Mouse (Mus musculus) heart, embryonic 13.5 days (tissue): ENCODE measurements at regions not wholly inside any gene's neighbourhood (a gene's known extent, or its start where the extent isn't known, plus 50 kb on each side); places are given as distances from the start of the nearest gene placed in this dataset.
"Not testable (repeated sequence)": the region's sequence is repeated elsewhere in the genome, so short reads cannot be mapped to it uniquely, and the experiment has no call there.

ENCODE experiments used
- ATAC-seq: fragments of 200-750 bp; cut with Nextera tagmentation; 2 replicates; pipeline ENCODE4 v1.8.0; 2017; ENCODE audit warnings: moderate TSS enrichment; ENCODE audit not compliant: insufficient number of reproducible peaks, low FRiP score, low TSS enrichment; ENCODE audit errors: extremely low read depth
- H3K27ac ChIP-seq: fragments of 300-500 bp; sonication (generic); replicated peaks from 2 replicates; pipeline ENCODE4 v1.5.1; 2015; ENCODE audit warnings: moderate library complexity, mild to moderate bottlenecking, inconsistent platforms
- H3K27me3 ChIP-seq: fragments of 300-500 bp; sonication (generic); replicated peaks from 2 replicates; pipeline ENCODE4 v1.6.1; 2015; ENCODE audit warnings: mild to moderate bottlenecking, inconsistent platforms
- H3K36me3 ChIP-seq: fragments of 300-500 bp; sonication (generic); 2 replicates; pipeline ENCODE4 v1.6.1; 2015; ENCODE audit warnings: mild to moderate bottlenecking, inconsistent platforms
- H3K4me1 ChIP-seq: fragments of 300-500 bp; sonication (generic); 2 replicates; pipeline ENCODE4 v1.6.1; 2015; ENCODE audit warnings: inconsistent platforms
- H3K4me2 ChIP-seq: fragments of 300-500 bp; sonication (generic); 2 replicates; pipeline ENCODE4 v1.6.1; 2015; ENCODE audit warnings: inconsistent platforms, mild to moderate bottlenecking, moderate library complexity
- H3K4me3 ChIP-seq: fragments of 300-500 bp; sonication (generic); 2 replicates; pipeline ENCODE4 v1.5.1; 2015; ENCODE audit warnings: moderate library complexity, mild to moderate bottlenecking, inconsistent platforms
- H3K9ac ChIP-seq: fragments of 300-500 bp; sonication (generic); 2 replicates; pipeline ENCODE4 v1.6.1; 2015; ENCODE audit warnings: inconsistent platforms, mild to moderate bottlenecking, moderate library complexity
- H3K9me3 ChIP-seq: fragments of 300-500 bp; sonication (generic); 2 replicates; pipeline ENCODE4 v1.6.1; 2016; ENCODE audit warnings: inconsistent platforms
- WGBS: fragments of 180-500 bp; shearing (Covaris S2); methylation state at CpG from one replicate; pipeline ENCODE4 v1.1.7; 2015; ENCODE audit warnings: mixed read lengths; 5-methylcytosine and 5-hydroxymethylcytosine counted together

DNA sequence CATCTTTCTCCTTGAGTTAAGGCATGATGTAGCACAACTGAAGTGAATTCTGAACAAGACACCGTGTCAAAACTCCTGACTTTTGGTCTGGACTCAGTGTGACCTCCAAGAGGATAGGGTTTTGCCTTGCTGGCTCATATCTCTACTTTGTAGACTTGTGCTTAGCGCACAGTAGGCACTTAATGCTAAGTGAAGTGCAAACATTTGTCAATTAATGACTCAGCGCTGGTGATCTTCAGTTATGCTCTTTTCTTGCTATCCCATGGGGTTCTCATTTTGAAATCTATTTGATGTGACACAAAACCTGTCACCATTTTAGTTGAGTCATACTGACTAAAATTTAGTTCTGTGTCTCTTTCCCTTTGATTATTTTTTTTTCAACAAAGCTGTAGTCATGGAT, 244.3 kb downstream of the Dhx15 start:
- peaks cover 14% of the 10 kb centered on the region for H3K4me1 ChIP-seq
- no peaks in the 10 kb centered on the region for H3K36me3 ChIP-seq
- 82% methylated on average over 3 of the region's 3 CpGs for WGBS
- no peak for ATAC-seq
- H3K9ac ChIP-seq = no peak overlapping the region
- no peaks in the 10 kb centered on the region for H3K27me3 ChIP-seq
- no peak overlapping the region for H3K27ac ChIP-seq
- H3K4me2 ChIP-seq = no peak overlapping the region
- H3K4me3 ChIP-seq = no peak overlapping the region
- no peaks in the 10 kb centered on the region for H3K9me3 ChIP-seq

DNA sequence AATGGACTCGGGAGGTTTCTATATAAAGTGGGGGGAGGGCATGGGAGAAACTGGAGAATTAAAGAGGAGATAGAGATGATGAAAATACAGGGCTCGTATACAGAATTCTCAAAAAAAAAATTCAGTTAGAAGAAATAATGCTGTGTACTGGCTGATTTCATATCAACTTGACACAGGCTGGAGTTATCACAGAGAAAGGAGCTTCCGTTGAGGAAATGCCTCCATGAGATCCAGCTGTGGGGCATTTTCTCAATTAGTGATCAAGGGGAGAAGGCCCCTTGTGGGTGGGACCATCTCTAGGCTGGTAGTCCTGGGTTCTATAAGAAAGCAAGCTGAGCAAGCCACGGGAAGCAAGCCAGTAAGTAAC, 248.4 kb downstream of the Dhx15 start:
- 33% methylated on average over 4 of the region's 4 CpGs for WGBS
- H3K36me3 ChIP-seq, H3K9ac ChIP-seq, ATAC-seq, H3K4me3 ChIP-seq, H3K27ac ChIP-seq, H3K9me3 ChIP-seq, H3K27me3 ChIP-seq: not testable (repeated sequence)
- peaks cover 10% of the 10 kb centered on the region for H3K4me1 ChIP-seq
- peak overlapping the region; percentile 39 for H3K4me2 ChIP-seq

DNA sequence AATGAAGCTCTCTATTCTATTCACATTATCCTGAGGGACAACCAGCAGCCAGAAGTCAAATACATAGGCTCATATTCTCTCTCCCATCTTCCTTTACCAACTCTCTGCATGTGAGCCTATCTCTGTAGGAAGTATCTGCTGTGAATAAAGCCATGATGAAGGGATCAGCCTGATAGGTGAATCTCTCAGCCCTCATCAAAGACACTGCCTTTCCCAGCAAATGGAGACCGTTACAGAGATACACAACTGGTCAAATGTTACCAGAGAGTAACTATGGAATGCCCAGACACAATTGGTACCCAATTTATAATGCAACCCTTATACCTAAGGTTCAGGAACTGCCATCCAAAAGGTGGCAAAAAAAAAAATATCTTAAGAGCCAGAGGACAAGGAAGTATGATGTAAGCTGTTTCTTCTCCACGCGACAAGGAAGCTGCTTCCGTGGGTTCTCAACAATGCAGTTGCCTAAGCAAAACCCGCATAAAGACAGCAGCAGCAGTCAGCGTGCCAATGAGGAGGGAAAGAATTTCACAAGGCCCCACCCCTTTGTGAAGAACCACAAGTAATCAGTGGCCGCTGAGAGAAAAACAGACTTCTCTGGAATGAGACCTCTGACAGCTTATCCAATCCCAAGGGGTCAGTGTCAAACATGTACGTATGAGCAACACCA, 248.9 kb downstream of the Dhx15 start:
- no peaks in the 10 kb centered on the region for H3K9me3 ChIP-seq
- H3K4me2 ChIP-seq = peak overlapping the region; percentile 39
- no peak overlapping the region for H3K27ac ChIP-seq
- ATAC-seq = peak; percentile 51; the same call in 1 of the 2 replicates
- H3K9ac ChIP-seq = no peak overlapping the region
- H3K36me3 ChIP-seq = no peaks in the 10 kb centered on the region
- H3K27me3 ChIP-seq = no peaks in the 10 kb centered on the region
- H3K4me1 ChIP-seq = peaks cover 10% of the 10 kb centered on the region
- no peak overlapping the region for H3K4me3 ChIP-seq
- WGBS = 22% methylated on average over 8 of the region's 8 CpGs

DNA sequence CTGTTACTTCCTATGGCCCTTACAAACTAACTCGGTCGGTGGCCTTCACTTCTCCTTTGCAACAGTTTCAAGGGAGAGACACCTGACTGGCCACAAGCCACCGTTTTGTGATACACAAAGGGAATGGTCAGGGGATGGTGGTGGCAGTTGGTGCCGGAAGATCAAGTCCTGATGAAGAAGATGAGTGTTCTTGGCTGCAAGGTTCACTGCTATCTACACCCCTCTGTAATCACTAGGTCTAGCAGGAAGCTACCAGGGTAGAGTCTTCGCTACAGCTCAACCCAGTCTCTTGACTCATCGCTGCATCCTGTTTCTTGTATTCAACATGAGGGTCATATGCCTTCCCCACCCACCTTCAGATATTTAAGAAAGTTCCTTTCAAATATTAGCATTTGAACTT, 251.5 kb downstream of the Dhx15 start:
- no peaks in the 10 kb centered on the region for H3K27me3 ChIP-seq
- H3K36me3 ChIP-seq = no peaks in the 10 kb centered on the region
- H3K4me3 ChIP-seq = no peak overlapping the region
- H3K9me3 ChIP-seq = no peaks in the 10 kb centered on the region
- WGBS = 83% methylated on average over 6 of the region's 6 CpGs
- ATAC-seq = no peak
- peaks cover 10% of the 10 kb centered on the region for H3K4me1 ChIP-seq
- H3K9ac ChIP-seq = no peak overlapping the region
- H3K27ac ChIP-seq = no peak overlapping the region
- H3K4me2 ChIP-seq = no peak overlapping the region

DNA sequence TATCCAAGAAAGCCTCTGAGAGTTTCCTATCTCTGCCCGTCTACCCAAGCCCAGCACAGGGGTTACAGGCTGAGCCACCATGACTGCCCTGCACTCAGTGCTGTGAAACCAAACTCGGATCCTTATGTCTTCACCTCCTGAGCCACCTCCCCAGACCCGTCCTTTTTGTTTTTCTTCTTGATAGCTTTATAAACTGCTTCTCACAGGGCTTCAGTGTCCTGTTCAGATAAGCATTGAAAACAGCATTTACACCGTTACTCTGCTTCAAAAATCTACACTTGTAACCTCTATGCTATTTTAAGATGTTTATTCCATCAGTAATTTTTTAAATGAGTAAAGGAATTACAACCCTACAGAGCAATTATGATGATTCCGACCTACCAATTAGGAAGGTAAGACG, 253.0 kb downstream of the Dhx15 start:
- Histone ChIP-seq H3K27ac (no peak overlapping the region), H3K9ac (no peak overlapping the region)
- 59% methylated on average over 6 of the region's 6 CpGs for WGBS

DNA sequence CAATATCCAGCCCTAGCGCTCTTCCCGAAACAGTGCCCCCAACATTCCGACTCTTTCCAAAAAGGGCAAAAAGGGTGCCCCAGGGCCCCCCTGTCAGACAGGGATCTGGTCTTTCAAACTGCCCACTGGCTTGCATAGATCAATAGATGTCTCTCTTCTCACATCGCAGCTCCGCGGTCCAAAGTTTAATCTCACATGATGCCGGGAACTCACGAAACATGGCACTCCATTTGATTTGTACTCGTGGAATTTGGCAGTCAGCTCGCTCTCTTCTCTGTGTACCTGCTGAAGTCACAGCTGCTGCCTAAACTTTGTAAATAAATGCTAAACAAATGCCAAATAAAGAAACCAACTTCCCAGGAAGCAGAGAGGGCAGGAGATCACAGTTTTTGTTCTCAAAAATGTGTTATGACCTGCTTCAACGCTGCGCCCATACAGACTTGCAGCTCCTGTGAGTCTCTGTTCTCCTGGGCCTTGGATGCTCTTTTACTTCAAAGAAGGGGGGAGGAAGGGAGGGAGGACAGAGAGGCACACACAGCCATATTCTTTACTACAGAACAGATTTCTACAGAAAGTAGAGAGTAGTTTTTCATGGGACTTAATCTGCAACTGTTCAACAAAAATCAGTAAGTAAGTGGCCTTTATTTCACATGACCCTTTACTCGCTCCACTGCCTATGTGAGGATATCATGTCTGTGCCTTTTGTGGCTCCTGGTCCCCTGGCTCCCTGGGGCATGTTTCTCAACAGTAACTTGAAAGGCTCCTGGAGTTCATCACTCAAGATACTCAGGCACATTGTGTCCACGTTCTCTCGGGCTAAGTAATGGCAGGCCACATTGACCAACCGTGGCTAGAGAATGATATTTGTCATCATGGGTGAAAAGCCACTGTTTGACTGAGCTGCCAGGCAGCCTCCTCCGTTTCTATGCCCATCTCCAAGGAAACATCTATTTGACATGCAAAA, 254.6 kb downstream of the Dhx15 start:
- no peaks in the 10 kb centered on the region for H3K36me3 ChIP-seq
- no peak overlapping the region for H3K4me3 ChIP-seq
- H3K27ac ChIP-seq = no peak overlapping the region
- ATAC-seq = no peak
- no peak overlapping the region for H3K9ac ChIP-seq
- WGBS = 77% methylated on average over 17 of the region's 17 CpGs
- no peaks in the 10 kb centered on the region for H3K27me3 ChIP-seq
- no peaks in the 10 kb centered on the region for H3K9me3 ChIP-seq
- H3K4me1 ChIP-seq = no peaks in the 10 kb centered on the region
- H3K4me2 ChIP-seq = no peak overlapping the region

More for the DNA sequence above, 253.0 kb downstream of the Dhx15 start:
- Histone ChIP-seq H3K9me3 (no peaks in the 10 kb centered on the region), H3K4me1 (peaks cover 10% of the 10 kb centered on the region), H3K36me3 (no peaks in the 10 kb centered on the region), H3K4me3 (no peak overlapping the region), H3K27me3 (no peaks in the 10 kb centered on the region), H3K4me2 (no peak overlapping the region)
- ATAC-seq = no peak

DNA sequence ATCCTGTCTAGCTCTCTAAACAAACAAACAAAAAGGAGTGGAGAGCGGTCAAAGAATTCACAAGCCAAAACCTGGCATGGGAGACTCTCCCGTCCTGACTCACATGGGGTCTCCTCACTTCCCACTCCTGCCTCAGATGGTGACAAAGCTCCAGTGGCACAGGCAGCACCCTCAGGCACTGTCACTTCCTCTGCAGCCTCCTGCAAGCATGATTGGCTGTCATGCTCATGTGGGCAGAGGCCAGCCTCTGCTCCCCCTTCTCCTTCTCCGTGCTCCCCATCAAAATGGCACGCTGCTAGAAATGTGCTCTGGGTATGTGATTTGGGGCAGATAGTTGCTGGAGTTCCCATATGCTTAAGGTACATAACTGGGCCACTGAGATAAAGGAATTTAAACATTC, 255.4 kb downstream of the Dhx15 start:
- H3K4me3 ChIP-seq = no peak overlapping the region
- ATAC-seq = no peak
- H3K9ac ChIP-seq = no peak overlapping the region
- no peak overlapping the region for H3K4me2 ChIP-seq
- no peaks in the 10 kb centered on the region for H3K4me1 ChIP-seq
- H3K27ac ChIP-seq = no peak overlapping the region
- H3K9me3 ChIP-seq = no peaks in the 10 kb centered on the region
- H3K36me3 ChIP-seq = no peaks in the 10 kb centered on the region
- WGBS = 82% methylated on average over 4 of the region's 4 CpGs
- no peaks in the 10 kb centered on the region for H3K27me3 ChIP-seq

DNA sequence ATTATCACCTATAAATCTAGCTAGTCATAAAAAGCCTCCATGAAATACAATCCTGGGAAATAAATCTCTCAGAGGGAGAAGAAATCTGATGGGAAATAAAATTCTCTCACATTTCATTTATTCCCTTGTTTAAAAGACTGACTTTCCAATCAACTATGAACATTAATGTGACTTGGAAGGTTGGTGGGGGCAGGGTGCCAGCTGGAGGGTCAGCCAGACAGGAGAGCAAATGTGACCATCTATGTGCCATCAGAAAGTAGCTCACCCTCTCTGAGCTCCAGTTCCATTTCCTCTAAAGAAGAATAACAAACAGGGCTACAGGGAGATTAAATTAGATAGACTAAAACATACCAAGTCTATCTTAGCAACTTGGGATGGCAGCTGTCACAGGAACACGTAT, 257.0 kb downstream of the Dhx15 start:
- H3K4me3 ChIP-seq = no peak overlapping the region
- H3K27ac ChIP-seq = no peak overlapping the region
- H3K27me3 ChIP-seq = no peaks in the 10 kb centered on the region
- no peaks in the 10 kb centered on the region for H3K36me3 ChIP-seq
- WGBS = 78% methylated on average over 1 of the region's 1 CpGs
- no peak for ATAC-seq
- H3K4me2 ChIP-seq = no peak overlapping the region
- H3K9ac ChIP-seq = no peak overlapping the region
- no peaks in the 10 kb centered on the region for H3K9me3 ChIP-seq
- H3K4me1 ChIP-seq = no peaks in the 10 kb centered on the region

DNA sequence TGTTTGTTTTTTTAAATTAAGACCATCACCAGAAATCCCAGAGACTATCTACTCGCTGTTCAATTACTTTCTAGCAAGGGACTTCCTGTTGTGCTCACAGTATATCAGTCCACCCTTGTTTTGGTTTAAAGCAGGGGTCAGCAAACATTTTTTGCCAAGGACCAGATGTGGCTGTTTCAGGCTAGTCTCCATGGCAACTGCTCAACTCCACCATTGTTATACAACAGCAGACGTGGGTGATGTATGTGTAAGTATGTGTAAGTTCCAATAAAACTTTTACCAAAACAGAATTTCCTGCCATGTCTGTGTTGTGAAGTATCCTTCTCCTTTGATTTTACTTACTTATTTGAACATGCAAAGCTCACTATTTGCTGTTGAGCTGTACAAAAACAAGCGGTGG, 259.9 kb downstream of the Dhx15 start:
- no peak overlapping the region for H3K9ac ChIP-seq
- no peak overlapping the region for H3K4me3 ChIP-seq
- no peaks in the 10 kb centered on the region for H3K27me3 ChIP-seq
- H3K4me2 ChIP-seq = no peak overlapping the region
- WGBS = 74% methylated on average over 3 of the region's 3 CpGs
- H3K9me3 ChIP-seq = no peaks in the 10 kb centered on the region
- no peak for ATAC-seq
- no peak overlapping the region for H3K27ac ChIP-seq
- H3K36me3 ChIP-seq = no peaks in the 10 kb centered on the region
- H3K4me1 ChIP-seq = no peaks in the 10 kb centered on the region

DNA sequence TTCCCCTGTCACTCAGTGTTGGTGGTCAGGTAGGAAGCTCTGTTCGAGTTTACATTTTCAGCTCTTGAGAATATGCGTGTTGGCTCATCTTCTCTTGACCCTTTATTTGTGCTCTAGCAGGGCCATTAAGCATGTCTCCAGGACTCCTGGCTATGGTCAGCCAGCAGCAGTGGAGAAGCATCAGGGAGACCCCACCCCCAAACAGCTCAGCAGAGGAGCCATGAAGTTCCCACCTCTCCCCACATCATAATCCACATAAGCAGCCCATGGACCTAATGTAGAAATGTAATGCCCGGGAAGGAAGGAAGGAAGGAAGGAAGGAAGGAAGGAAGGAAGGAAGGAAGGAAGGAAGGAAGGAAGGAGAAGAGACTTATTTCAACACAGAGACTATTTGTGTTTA, 261.5 kb downstream of the Dhx15 start:
- WGBS = 75% methylated on average over 3 of the region's 3 CpGs
- no peak for ATAC-seq
- Histone ChIP-seq H3K4me2 (no peak overlapping the region), H3K4me1 (no peaks in the 10 kb centered on the region), H3K36me3 (no peaks in the 10 kb centered on the region), H3K9ac (no peak overlapping the region), H3K27ac (no peak overlapping the region), H3K27me3 (no peaks in the 10 kb centered on the region), H3K4me3 (no peak overlapping the region), H3K9me3 (no peaks in the 10 kb centered on the region)

DNA sequence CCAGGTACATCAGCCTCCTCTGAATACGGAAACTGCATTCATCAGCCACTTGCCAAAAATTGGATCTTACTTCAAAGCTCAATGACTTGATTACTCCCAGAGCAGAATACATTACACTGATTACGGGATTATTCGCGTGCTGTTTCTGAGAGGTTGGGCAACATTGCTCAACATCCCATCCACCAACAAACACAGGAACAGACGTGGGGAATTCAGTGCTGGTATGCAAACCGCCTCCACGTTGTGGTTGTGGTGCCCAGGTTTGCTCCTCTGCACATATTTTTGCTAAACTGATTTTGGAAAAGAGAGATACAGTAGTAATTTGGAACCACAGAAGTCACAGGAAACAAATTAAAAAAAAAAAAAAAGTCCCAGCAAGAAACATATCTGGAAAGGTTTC, 266.9 kb downstream of the Dhx15 start:
- H3K36me3 ChIP-seq = no peaks in the 10 kb centered on the region
- H3K4me2 ChIP-seq = peak overlapping the region; percentile 22
- WGBS = 58% methylated on average over 7 of the region's 7 CpGs
- no peak overlapping the region for H3K27ac ChIP-seq
- H3K27me3 ChIP-seq = no peaks in the 10 kb centered on the region
- H3K9ac ChIP-seq = no peak overlapping the region
- no peak for ATAC-seq
- no peaks in the 10 kb centered on the region for H3K9me3 ChIP-seq
- peaks cover 16% of the 10 kb centered on the region for H3K4me1 ChIP-seq
- H3K4me3 ChIP-seq = no peak overlapping the region

DNA sequence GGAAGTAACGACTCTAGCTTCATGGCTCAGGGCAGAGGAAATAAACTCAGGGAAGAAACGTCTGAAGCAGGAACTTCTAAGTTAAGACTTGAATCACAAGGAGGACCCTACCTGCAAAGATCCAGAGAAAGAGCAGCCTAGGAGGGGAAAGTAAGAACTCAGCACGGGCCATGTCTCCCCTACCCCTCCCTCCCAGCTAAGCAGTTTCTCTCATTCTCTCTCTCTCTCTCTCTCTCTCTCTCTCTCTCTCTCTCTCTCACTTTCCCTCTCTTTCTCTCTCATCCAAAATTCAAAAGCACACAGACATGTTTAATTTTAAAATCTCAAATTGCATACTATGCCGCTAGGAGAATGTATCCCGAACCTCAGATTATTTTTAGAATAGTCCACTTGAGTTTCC, 267.3 kb downstream of the Dhx15 start:
- peak overlapping the region; percentile 22 for H3K4me2 ChIP-seq
- peaks cover 20% of the 10 kb centered on the region for H3K4me1 ChIP-seq
- H3K4me3 ChIP-seq = no peak overlapping the region
- 34% methylated on average over 5 of the region's 5 CpGs for WGBS
- H3K27ac ChIP-seq = no peak overlapping the region
- H3K9me3 ChIP-seq = no peaks in the 10 kb centered on the region
- H3K9ac ChIP-seq = peak overlapping the region; percentile 19; the same call in 1 of the 2 replicates
- no peaks in the 10 kb centered on the region for H3K36me3 ChIP-seq
- ATAC-seq = no peak
- H3K27me3 ChIP-seq = no peaks in the 10 kb centered on the region
